Mouse (Mus musculus) cerebellum, adult 11 months (tissue): ENCODE results near the gene Gprc5d.

Experiments used
- DNase-seq: peaks from one replicate; pipeline ENCODE4 v3.0.0; 2022

Gene Gprc5d

DNA sequence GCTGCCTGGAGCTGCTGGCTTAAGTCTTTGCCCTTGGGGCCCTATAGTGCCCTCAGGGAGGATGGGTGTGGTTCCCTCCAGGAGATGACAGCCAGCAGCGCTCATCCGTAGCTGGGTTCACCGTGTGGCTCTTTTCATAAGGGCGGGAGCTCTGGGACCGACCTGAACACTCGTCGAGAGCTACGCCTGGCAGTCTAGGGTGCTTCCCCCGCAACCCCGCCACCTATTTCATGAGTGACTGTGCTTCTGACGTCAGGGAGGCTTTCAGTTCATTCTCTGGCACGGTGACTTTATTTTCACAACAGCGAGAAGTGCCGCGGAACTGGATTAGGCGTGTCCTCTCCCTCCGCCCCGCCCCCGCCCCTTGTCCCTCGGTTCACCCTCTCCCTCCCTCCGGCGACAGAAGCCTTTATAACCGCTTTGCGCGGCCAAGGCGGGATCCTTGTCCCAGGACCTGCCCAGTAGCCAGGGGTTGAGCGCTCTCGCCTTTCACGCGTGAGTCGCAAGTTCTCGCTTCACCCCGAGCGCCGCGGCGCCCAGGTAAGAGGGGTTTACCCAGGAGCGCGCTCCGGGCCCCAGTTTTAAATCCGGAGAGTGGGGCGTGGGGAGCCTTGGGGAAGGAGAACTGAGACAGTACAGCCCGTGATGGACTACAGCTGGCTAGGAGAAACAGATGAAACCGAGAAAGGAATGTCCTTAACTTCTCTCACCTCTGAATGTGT is 52.7 kb downstream of the Gprc5d start, which contains the start of gene Gprc5a:
Gene Gprc5a (plus strand): TSS at position 416 of the 722 bp plus-strand sequence.
- no peak for DNase-seq

DNA sequence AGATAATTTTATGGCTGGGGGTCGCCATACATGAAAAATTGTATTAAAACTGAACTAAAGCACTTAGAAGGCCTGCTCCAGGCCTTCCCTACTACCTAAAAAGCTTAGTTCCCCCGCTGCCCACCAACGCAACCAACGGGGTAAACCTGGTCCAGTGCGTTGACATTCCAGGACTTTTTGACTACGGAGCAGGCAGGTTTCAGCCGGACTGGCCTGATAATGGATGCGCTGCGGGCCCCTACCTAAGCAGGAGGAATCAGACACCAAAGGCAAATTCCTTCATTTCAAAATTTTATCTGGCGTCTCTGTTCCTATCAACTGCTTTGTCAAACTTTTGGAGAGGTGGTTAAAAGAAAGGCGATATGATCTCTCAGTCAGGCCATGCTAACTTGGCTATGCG is 53.5 kb downstream of the Gprc5d start:
- no peak for DNase-seq

GRCm38 (mm10) chr6:135060728-135061127 is 57.4 kb downstream of the Gprc5d start:
- DNase-seq: no peak
